Mouse (Mus musculus) liver, embryonic 14.5 days (tissue): Measurements from ENCODE around the gene Robo1. TPM values are rescaled to one million over a fixed set of nuclear protein-coding genes. Genes with fewer than 3 reads are reported as not detected.

Source experiments
- ATAC-seq: fragments of 200-750 bp; cut with Nextera tagmentation; 2 replicates; pipeline ENCODE4 v1.8.0; 2017; ENCODE audit warnings: moderate number of reproducible peaks, mild to moderate bottlenecking, moderate library complexity; ENCODE audit not compliant: insufficient read depth
- DNase-seq, 3 experiments: peaks; one replicate each; pipeline ENCODE4 v3.0.0-alpha.2; 2012 to 2013; ENCODE audit warnings: low read depth in 3 of 3, low spot score in 3 of 3
- H3K27ac ChIP-seq: fragments of 300-500 bp; sonication (generic); 2 replicates; pipeline ENCODE4 v1.5.1; 2014; ENCODE audit warnings: moderate library complexity, mild to moderate bottlenecking, control low read depth, inconsistent platforms
- H3K27me3 ChIP-seq: fragments of 300-500 bp; sonication (generic); 2 replicates; pipeline ENCODE4 v1.6.1; 2014; ENCODE audit warnings: mild to moderate bottlenecking, low read length, moderate library complexity; ENCODE audit not compliant: control insufficient read depth, insufficient read depth
- H3K36me3 ChIP-seq: fragments of 300-500 bp; sonication (generic); replicated peaks from 2 replicates; pipeline ENCODE4 v1.6.1; 2014; ENCODE audit warnings: low read depth; ENCODE audit not compliant: control insufficient read depth, insufficient read depth
- H3K4me1 ChIP-seq, 2 experiments: fragments of 200-500 bp in 1 of 2; fragments of 300-500 bp in 1 of 2; sonication (generic) in 1 of 2; replicated peaks; 2 replicates each; pipeline ENCODE4 v1.6.1; 2012 to 2014; ENCODE audit warnings: antibody characterized with exemption in 1 of 2, inconsistent platforms in 1 of 2, low read length in 1 of 2; ENCODE audit not compliant: control insufficient read depth in 2 of 2, insufficient read depth in 2 of 2
- H3K4me2 ChIP-seq: fragments of 300-500 bp; sonication (generic); 2 replicates; pipeline ENCODE4 v1.6.1; 2014; ENCODE audit warnings: low read depth, mild to moderate bottlenecking, control low read depth, moderate library complexity
- H3K4me3 ChIP-seq, 2 experiments: fragments of 200-500 bp in 1 of 2; fragments of 300-500 bp in 1 of 2; sonication (generic) in 1 of 2; 2 replicates each; pipeline ENCODE4 v1.5.1; 2012 to 2014; ENCODE audit warnings: low read depth in 2 of 2, low read length in 2 of 2, mild to moderate bottlenecking in 2 of 2, control low read depth in 1 of 2, inconsistent platforms in 1 of 2, moderate library complexity in 1 of 2; ENCODE audit not compliant: insufficient read depth in 1 of 2
- H3K9ac ChIP-seq: fragments of 300-500 bp; sonication (generic); replicated peaks from 2 replicates; pipeline ENCODE4 v1.6.1; 2014; ENCODE audit warnings: mild to moderate bottlenecking, control low read depth, moderate library complexity
- H3K9me3 ChIP-seq: fragments of 300-500 bp; sonication (generic); 2 replicates; pipeline ENCODE4 v1.6.1; 2016; ENCODE audit warnings: low read length, mixed read lengths; ENCODE audit not compliant: control insufficient read depth
- CTCF ChIP-seq: IDR thresholded peaks from 2 replicates; pipeline ENCODE4 v1.5.1; 2016; ENCODE audit warnings: antibody characterized with exemption, low read depth, control low read depth
- EP300 ChIP-seq: IDR thresholded peaks from 2 replicates; pipeline ENCODE4 v1.6.1; 2016; ENCODE audit warnings: antibody characterized with exemption, low read depth
- WGBS: fragments of 180-500 bp; shearing (Covaris S2); extraction: QIAGEN DNeasy Blood & Tissue Kit; methylation state at CpG from one replicate; pipeline ENCODE4 v1.1.7; 2014; ENCODE audit not compliant: insufficient replicate concordance; 5-methylcytosine and 5-hydroxymethylcytosine counted together
- polyA plus RNA-seq, 2 experiments: library from polyadenylated mRNA; depleted of rRNA in 1 of 2; stranded (reverse) in 1 of 2; unstranded in 1 of 2; fragments of >200 nt; fragmentation: Nextera tagmentation in 1 of 2; extraction: Ambion mirVana in 1 of 2; gene quantifications; 2 replicates each; pipeline versions ENCODE4 v1.2.1 to v1.2.3; 2012 to 2014

The Robo1 gene
- polyA plus RNA-seq, 2 experiments: 3.1 to 3.4 TPM

GRCm38 (mm10) chr16:72854101-72854500, 546.0 kb downstream of the Robo1 start:
- Histone ChIP-seq H3K9ac (no peak overlapping the region), H3K4me3 (no peak overlapping the region), H3K4me2 (no peak overlapping the region), H3K27ac (no peak overlapping the region), H3K36me3 (no peaks in the 10 kb centered on the region), H3K9me3 (no peaks in the 10 kb centered on the region), H3K4me1 (no peaks in the 10 kb centered on the region), H3K27me3 (no peaks in the 10 kb centered on the region)
- ATAC-seq: no peak
- TF ChIP-seq EP300 (no peak), CTCF (no peak)
- 69% methylated on average over 9 of the region's 9 CpGs for WGBS
- DNase-seq: no peak

GRCm38 (mm10) chr16:72854809-72855503, 546.9 kb downstream of the Robo1 start:
- ATAC-seq: no peak
- no peaks in the 10 kb centered on the region for H3K36me3 ChIP-seq
- no peaks in the 10 kb centered on the region for H3K27me3 ChIP-seq
- H3K9me3 ChIP-seq: no peaks in the 10 kb centered on the region
- TF ChIP-seq CTCF (no peak), EP300 (no peak)
- no peak overlapping the region for H3K4me2 ChIP-seq
- H3K9ac ChIP-seq: no peak overlapping the region
- H3K4me3 ChIP-seq: no peak overlapping the region
- DNase-seq: no peak
- WGBS: 78% methylated on average over 5 of the region's 5 CpGs
- no peak overlapping the region for H3K27ac ChIP-seq
- H3K4me1 ChIP-seq: no peaks in the 10 kb centered on the region

- DNase-seq (no peak), ATAC-seq (no peak)
- no peaks in the 10 kb centered on the region for H3K27me3 ChIP-seq
- no peaks in the 10 kb centered on the region for H3K9me3 ChIP-seq
- H3K4me2 ChIP-seq: no peak overlapping the region
- H3K36me3 ChIP-seq: no peaks in the 10 kb centered on the region
- TF ChIP-seq EP300: no peak
- TF ChIP-seq CTCF: no peak
- WGBS: 66% methylated on average over 7 of the region's 7 CpGs
- no peak overlapping the region for H3K27ac ChIP-seq
- H3K4me3 ChIP-seq: no peak overlapping the region
- H3K4me1 ChIP-seq: no peaks in the 10 kb centered on the region
- no peak overlapping the region for H3K9ac ChIP-seq
These were observed 553.7 kb downstream of the Robo1 start for GRCm38 (mm10) chr16:72861707-72862277.

GRCm38 (mm10) chr16:72866011-72866410, 557.9 kb downstream of the Robo1 start:
- ATAC-seq: no peak
- no peaks in the 10 kb centered on the region for H3K4me1 ChIP-seq
- no peak for DNase-seq

GRCm38 (mm10) chr16:72874934-72875732, 567.0 kb downstream of the Robo1 start:
- H3K4me3 ChIP-seq: no peak overlapping the region
- WGBS: 69% methylated on average over 8 of the region's 8 CpGs
- H3K4me1 ChIP-seq: no peaks in the 10 kb centered on the region
- H3K9ac ChIP-seq: no peak overlapping the region
- no peaks in the 10 kb centered on the region for H3K27me3 ChIP-seq
- no peaks in the 10 kb centered on the region for H3K36me3 ChIP-seq
- DNase-seq: no peak
- no peak for TF ChIP-seq EP300
- no peak for TF ChIP-seq CTCF
- no peak overlapping the region for H3K27ac ChIP-seq
- no peak overlapping the region for H3K4me2 ChIP-seq
- ATAC-seq: no peak
- H3K9me3 ChIP-seq: no peaks in the 10 kb centered on the region

More at GRCm38 (mm10) chr16:72866011-72866410, 557.9 kb downstream of the Robo1 start:
- Histone ChIP-seq H3K9me3 (no peaks in the 10 kb centered on the region), H3K9ac (no peak overlapping the region), H3K27me3 (no peaks in the 10 kb centered on the region), H3K4me3 (no peak overlapping the region), H3K36me3 (no peaks in the 10 kb centered on the region), H3K4me2 (no peak overlapping the region), H3K27ac (no peak overlapping the region)
- no peak for TF ChIP-seq CTCF
- TF ChIP-seq EP300: no peak
- WGBS: 62% methylated on average over 4 of the region's 4 CpGs
